Mouse (Mus musculus) cortical plate, adult 2 months (tissue): ENCODE measurements around the gene Dctn5. TPM values are rescaled to one million over a fixed set of nuclear protein-coding genes. Genes with fewer than 3 reads are reported as not detected.

Experiments
- H3K27ac ChIP-seq: fragments of 200-500 bp; 2 replicates; pipeline ENCODE4 v1.5.1; 2012; ENCODE audit warnings: low read length, control low read depth, inconsistent platforms; ENCODE audit not compliant: insufficient read depth
- H3K4me1 ChIP-seq: fragments of 200-500 bp; 2 replicates; pipeline ENCODE4 v1.6.1; 2011; ENCODE audit warnings: low read length; ENCODE audit not compliant: control insufficient read depth, insufficient read depth
- H3K4me3 ChIP-seq: fragments of 200-500 bp; 2 replicates; pipeline ENCODE4 v1.5.1; 2011; ENCODE audit warnings: mild to moderate bottlenecking, low read length, control low read depth; ENCODE audit not compliant: insufficient read depth
- CTCF ChIP-seq: fragments of 200-500 bp; IDR thresholded peaks from 2 replicates; pipeline ENCODE4 v1.5.1; 2011; ENCODE audit warnings: mild to moderate bottlenecking, control low read depth, low read length; ENCODE audit not compliant: insufficient read depth; ENCODE audit errors: extremely low read depth
- POLR2A ChIP-seq: fragments of 200-500 bp; IDR thresholded peaks from 2 replicates; pipeline ENCODE4 v1.6.1; 2011; ENCODE audit warnings: mild to moderate bottlenecking, low read length, control low read depth; ENCODE audit not compliant: insufficient read depth; ENCODE audit errors: extremely low read depth
- polyA plus RNA-seq: library from polyadenylated mRNA; depleted of rRNA; stranded (reverse); fragments of >200 nt; gene quantifications from 2 replicates; pipeline ENCODE4 v1.2.3, GENCODE M21; 2012

Dctn5 gene
- polyA plus RNA-seq, 1 experiment, result 126 TPM

DNA sequence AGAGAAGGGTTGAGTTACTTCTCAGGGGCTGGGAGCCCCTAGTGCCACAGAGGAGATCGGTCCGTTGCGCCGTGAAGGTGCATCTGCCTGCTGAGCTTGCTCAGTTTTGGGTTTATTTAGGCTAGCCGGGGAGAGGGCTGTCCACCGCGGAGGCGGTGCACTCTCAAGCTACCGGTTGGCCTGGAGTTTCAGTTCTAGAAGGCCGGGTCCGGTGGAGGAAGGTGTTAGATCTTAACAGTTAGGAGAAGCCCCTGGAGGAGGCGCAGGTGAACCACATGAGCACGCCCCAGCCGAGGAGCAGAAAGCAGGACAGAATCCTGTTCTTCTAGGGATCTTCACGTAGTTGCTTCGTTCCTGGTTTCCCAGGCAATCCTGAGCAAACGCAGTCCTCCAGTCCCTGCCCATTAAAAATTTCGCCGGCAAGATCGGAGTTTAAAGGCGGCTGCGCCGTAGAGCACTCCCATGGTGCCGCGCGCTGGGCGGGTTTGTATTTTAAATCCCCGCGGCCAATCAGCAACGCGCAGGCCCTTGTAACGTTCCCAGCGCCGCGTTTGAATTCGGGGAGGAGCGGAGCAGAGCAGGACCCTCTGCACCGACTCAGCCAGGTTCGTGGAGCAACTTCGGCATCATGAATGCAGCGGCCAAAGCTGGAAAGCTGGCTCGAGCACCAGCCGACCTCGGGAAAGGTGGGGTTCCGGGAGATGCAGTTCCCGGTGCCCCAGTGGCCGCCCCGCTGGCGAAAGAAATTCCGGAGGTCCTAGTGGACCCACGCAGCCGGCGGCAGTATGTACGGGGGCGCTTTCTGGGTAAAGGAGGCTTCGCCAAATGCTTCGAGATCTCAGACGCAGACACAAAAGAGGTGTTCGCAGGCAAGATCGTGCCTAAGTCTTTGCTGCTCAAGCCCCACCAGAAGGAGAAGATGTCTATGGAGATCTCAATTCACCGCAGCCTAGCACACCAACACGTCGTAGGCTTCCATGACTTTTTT lies 26.4 kb downstream of the Dctn5 start, which contains the start of gene Plk1:
TSS of gene Plk1 (plus strand) at position 525 of the 988 bp plus-strand sequence.
- H3K4me3 ChIP-seq, result peak within 1 kb of the TSS; percentile 71
- TF ChIP-seq CTCF, result no peak
- TF ChIP-seq POLR2A, result no peak
- no peaks in the 10 kb centered on the region for H3K4me1 ChIP-seq
- H3K27ac ChIP-seq, result no peak within 1 kb of the TSS

DNA sequence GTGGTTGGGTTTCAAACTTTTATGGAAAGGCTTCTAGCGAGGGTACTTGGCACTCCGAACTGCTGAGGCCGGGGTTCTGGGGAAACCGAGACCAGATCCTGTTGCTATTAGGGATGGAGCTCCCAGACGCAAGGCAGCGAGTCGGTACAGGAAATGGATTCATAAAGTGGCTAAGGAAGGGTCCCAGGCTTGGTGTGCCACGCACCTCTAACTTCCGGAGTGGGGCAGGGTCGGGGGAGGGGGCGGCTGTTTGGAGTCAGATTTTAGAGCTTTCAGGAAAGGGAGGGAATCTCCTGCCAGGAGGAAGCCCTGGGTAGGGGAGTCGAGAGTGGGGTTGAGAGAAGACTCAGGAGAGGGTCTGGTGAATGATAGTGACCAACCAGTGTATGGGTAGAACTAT lies 27.2 kb downstream of the Dctn5 start:
- Histone ChIP-seq H3K4me1 (no peaks in the 10 kb centered on the region), H3K4me3 (no peak overlapping the region; the same call in 1 of the 2 replicates), H3K27ac (no peak overlapping the region)
- TF ChIP-seq CTCF (no peak), POLR2A (no peak)

DNA sequence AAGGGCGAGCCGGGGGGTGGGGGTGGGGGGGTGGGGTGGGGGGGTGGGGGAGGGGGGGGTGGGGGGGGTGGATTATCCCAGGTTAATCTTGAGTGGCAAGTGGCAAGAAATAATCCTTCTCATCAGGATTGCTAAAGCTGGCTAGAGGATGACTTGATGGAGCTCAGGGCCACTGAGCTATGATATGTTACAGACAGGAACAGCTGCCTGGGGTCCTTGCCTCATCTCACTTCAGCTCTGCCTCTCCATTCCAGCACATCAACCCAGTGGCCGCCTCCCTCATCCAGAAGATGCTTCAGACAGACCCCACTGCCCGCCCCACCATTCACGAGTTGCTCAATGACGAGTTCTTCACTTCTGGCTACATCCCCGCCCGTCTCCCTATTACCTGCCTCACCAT lies 30.9 kb downstream of the Dctn5 start:
- TF ChIP-seq CTCF, result no peak
- no peak for TF ChIP-seq POLR2A
- Histone ChIP-seq H3K4me3 (no peak overlapping the region), H3K27ac (no peak overlapping the region), H3K4me1 (no peaks in the 10 kb centered on the region)

DNA sequence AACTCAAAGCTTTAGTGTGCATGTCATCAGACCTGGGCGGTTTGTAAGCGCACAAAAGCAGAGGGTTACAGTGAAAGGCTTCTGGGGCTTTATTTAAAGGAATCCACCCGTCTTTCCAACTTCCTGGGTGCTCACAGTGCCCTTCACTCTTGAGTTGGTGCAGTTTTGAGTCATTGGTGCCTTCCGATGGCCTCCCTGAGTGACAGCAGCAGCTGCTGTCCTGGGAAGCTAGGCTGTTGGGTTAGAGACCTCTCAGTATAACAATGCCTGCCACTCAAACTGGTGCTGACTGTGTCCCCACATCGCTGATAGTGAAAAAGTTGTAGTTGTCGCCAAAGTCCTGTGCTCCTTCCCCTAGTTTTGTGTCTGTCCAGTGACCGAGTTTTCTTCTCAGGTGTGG lies 34.4 kb downstream of the Dctn5 start:
- Histone ChIP-seq H3K4me3 (no peak overlapping the region), H3K4me1 (no peaks in the 10 kb centered on the region), H3K27ac (no peak overlapping the region)
- no peak for TF ChIP-seq POLR2A
- TF ChIP-seq CTCF, result no peak

DNA sequence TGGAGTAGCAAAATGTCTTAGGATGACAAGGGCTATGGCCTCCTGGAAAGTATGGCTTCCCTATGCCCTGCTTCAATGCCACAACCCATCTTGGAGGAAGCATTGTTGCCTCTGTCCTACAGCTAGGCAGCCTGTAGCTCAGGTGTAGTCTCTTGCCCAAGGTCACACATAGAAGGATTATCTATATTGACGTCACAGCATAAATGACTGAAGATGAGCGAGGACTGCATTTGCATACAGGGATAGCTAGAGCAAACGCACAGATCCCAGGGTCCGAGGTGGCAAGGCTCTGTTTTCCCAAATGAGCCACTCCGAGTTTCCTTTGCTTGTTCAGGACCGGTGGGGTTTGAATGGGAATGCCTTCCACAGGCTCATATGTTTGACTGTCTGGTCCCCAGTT lies 37.9 kb downstream of the Dctn5 start:
- Histone ChIP-seq H3K4me1 (no peaks in the 10 kb centered on the region), H3K4me3 (no peak overlapping the region), H3K27ac (no peak overlapping the region)
- no peak for TF ChIP-seq CTCF

DNA sequence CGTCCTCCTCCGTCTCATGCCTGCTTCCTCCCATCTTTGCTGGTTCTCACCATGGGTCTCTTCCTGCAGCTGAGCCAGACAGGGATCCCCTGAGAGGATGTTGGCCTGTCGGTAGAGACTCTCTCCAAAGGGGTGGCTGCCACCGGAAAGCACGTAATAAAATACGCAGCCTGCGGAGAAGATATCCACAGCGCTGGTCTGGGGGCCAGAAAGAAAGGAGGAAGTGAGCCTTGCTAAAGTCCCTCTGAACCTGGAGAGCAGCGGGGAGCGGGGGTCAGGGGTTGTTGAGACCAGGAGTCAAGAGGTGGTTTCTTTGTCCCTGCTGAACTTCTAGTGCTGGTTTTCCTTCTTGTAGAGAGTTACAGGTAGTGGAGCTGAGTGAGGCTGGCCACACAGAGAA lies 38.8 kb downstream of the Dctn5 start:
- Histone ChIP-seq H3K4me1 (no peaks in the 10 kb centered on the region), H3K4me3 (no peak overlapping the region), H3K27ac (no peak overlapping the region)
- TF ChIP-seq POLR2A (no peak), CTCF (no peak)

DNA sequence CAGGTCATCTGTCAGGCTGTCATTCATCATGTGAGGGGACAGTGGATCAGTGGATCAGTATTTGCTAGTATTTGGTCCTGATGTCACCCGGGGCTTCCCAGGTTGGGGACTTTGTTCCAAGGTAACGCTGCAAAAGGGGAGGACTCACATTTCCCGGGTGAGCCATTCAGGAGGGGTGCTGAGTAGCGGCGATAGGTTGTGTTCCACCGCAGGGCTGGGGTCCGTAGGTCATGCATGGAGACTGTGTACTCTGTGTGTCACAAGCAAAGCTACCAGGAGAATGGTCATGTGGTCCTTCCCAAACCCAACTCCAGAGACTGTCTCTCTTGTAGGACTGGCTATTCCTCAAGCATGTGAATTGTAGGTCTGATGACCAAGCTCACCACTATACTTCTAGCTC lies 47.9 kb downstream of the Dctn5 start:
- Histone ChIP-seq H3K4me3 (no peak overlapping the region), H3K27ac (no peak overlapping the region), H3K4me1 (no peaks in the 10 kb centered on the region)
- TF ChIP-seq POLR2A (no peak), CTCF (no peak)

DNA sequence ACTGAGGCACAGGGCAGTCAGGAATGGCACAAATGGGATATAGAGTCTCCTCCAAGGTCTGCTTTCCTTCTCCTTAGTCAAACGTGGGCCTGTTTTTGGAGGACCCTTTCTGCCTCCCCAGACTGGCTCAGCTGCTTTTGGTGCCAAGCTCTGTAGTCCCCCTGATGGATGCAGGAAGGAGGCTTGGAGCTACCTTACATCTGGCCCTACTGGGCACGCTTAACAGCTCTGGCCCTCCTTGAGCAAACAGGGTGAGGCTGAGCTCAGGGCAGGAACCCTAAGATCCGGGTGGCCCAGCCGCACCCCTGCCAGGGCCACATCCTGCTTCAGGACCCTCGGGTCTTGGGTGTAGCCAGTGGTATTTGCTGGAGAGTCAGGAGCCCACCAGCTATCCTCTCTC lies 51.7 kb downstream of the Dctn5 start:
- Histone ChIP-seq H3K4me1 (no peaks in the 10 kb centered on the region), H3K27ac (no peak overlapping the region), H3K4me3 (no peak overlapping the region)
- TF ChIP-seq CTCF (no peak), POLR2A (no peak)

DNA sequence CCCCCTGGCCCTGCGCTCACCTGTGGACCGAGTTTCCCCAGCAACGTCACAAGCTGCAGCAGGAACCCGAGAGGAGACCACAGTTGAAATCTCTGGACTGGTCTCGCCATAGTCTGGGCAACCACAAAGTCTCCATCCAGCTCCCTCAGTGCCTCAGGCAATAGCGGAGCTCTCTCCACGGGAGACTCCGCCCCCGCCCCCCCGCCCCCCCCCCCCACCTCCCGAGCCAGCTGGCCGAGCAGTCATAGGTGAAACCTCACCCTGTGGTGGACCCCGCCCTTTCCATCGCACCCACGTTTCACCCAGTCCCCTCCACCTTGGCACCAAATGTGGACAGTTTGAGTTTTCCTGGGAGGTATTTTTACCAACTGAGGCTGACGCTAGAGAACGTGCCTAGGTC lies 53.2 kb downstream of the Dctn5 start, which contains the start of gene Ern2:
TSS of gene Ern2 (minus strand) at position 165 of the 400 bp plus-strand sequence.
- H3K4me1 ChIP-seq, result no peaks in the 10 kb centered on the region
- no peak within 1 kb of the TSS for H3K4me3 ChIP-seq
- H3K27ac ChIP-seq, result no peak within 1 kb of the TSS
- no peak for TF ChIP-seq CTCF
- no peak for TF ChIP-seq POLR2A

DNA sequence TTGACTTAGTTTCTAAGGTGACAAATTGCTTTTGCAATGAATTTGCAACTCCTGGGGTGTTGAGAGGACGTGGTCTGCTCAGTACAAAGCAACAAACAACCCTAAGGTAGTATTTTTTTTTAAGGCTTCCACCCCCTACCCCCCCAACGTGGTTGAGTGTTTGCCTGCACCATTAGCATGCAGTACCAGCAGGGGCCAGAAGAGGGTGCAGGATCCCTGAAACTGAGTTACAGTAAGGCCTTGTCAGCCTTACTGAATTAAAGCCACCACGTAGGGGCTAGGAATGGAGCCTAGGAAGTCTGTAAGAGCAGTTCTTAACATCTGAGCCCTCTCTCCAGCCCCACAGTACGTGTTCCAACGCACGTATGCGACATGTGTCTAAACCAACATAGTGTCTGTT lies 56.6 kb downstream of the Dctn5 start:
- no peak overlapping the region for H3K4me3 ChIP-seq

DNA sequence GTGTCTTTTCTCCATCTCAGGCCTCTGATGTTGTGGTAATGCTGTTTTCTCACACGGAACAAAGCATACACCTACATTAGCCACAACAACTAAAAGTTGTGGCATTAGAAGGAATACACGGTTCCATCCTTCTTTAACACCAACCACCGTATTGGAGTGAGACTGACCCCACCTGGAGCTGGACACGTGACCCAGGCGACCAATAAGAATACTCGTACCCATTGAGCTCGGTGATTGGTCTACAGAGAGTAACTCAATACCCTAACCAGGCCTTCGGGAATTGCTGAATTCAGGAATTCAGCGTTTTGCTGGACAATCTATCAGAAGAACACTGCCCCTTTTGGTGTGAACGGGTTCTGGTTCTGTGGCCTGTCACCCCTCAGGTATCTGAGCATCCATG lies 58.3 kb downstream of the Dctn5 start:
- no peak for TF ChIP-seq CTCF
- no peak overlapping the region for H3K4me3 ChIP-seq
- no peak overlapping the region for H3K27ac ChIP-seq
- H3K4me1 ChIP-seq, result no peaks in the 10 kb centered on the region

More for the DNA sequence above, 56.6 kb downstream of the Dctn5 start:
- Histone ChIP-seq H3K4me1 (no peaks in the 10 kb centered on the region), H3K27ac (no peak overlapping the region)
- TF ChIP-seq CTCF (peak; percentile 69), POLR2A (no peak)
